Mouse (Mus musculus): ENCODE measurements around the gene Cacna1d. TPM values are rescaled to one million over a fixed set of nuclear protein-coding genes. Genes with fewer than 3 reads are reported as not detected.

The Cacna1d gene
- polyA plus RNA-seq, 1 experiment from 2014 or later: 4.5 TPM

GRCm38 (mm10) chr14:30011886-30012560, 479.2 kb downstream of the Cacna1d start:
- no peaks in the 10 kb centered on the region for H3K9me3 ChIP-seq (replicated peaks)
- ATAC-seq (ENCODE audit: low FRiP score): no peak
- H3K27me3 ChIP-seq: peaks cover 29% of the 10 kb centered on the region
- H3K36me3 ChIP-seq: no peaks in the 10 kb centered on the region
- no peak overlapping the region for H3K9ac ChIP-seq
- H3K4me1 ChIP-seq: peaks cover 9% of the 10 kb centered on the region
- WGBS: 85% methylated on average over 10 of the region's 10 CpGs
- no peak overlapping the region for H3K4me2 ChIP-seq (replicated peaks)
- no peak overlapping the region for H3K4me3 ChIP-seq
- H3K27ac ChIP-seq: no peak overlapping the region

DNA sequence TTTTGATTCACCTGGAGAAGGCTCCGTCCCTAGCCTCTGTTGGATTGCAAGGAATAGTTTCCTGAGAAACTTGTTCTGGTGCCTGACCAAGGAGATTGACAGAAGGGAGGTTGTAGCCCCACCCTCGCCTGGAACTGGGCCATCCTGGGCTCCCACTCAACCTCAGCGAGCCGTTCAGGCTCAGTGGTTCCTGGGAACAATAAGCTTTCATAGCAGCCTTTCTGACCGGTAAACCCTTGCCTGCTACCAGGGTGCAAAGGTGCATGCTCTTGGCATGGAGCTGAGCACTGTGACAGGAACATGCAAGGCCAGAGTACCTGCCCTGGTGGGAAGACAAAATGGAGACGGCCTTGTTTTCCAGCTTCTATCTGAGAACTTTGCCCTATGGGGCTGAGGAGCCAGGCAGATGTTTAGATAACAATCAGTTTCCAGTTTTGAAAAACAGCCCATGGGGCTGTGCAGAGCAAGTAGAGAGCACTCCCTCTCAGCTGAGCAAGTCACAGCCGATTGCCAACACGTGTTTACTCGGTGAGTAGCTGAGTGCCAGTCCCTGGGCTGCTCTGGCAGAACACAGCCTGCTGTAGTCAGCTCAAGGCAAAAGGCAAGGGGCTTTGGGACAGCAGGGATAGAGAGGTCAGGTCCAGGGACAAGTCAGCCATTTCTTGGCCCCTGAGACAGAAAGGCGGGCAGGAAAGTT, 481.2 kb downstream of the Cacna1d start:
- Histone ChIP-seq H3K36me3 (no peaks in the 10 kb centered on the region), H3K9ac (no peak overlapping the region), H3K27ac (no peak overlapping the region), H3K4me3 (no peak overlapping the region), H3K4me2 (replicated peaks) (no peak overlapping the region), H3K27me3 (peaks cover 29% of the 10 kb centered on the region), H3K4me1 (peaks cover 9% of the 10 kb centered on the region), H3K9me3 (replicated peaks) (no peaks in the 10 kb centered on the region)
- no peak for ATAC-seq (ENCODE audit: low FRiP score)
- 77% methylated on average over 10 of the region's 10 CpGs for WGBS

DNA sequence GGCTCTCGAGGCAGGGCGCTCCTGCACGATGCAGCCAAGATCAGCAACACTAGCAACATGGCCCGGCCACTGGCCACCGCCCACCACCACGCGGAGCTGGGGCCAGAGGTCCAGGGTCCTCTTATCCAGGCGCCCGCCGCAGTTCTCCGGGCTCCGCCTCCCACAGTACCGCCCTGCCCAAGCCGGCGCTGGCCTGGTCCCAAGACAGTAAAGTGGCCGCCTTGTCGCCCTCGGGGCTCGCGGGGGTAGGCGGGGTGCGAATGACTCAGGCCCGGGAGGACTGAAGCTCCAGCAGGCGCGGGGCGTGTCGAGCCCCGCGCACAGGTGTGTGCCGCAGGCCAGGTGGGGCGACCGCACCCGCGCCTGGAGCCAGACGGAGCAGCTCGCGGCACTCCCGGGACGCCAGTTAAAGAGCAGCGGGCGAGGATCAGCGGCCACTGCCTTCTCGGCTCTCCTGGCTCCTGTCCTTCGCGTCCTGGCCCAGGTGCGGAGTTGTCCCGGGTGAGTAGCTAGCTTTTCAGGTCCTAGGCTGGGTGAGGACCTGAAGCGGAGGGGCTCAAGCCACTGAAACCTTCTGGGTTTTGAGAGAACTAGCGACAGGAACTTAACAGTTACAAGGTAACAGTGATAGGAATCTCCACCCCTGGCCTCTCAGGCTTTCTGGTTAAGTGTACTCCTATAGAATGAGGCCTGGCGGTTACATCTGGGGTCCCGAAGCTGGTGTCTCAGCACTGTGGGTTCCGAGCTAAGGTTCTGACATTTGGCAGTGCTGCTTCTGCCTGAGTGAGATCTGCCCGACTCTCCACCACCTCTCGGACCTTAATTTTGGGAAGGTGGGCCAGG, 482.3 kb downstream of the Cacna1d start, which contains the start of the genes Il17rb and Chdh:
Gene Il17rb, minus strand, starts transcription at position 164 of the 843 bp plus-strand sequence.
Gene Chdh, plus strand, starts transcription at position 291 of the 843 bp plus-strand sequence.
- Histone ChIP-seq H3K27ac (no peak within 1 kb of the TSS), H3K9ac (peak within 1 kb of the TSS; percentile 49), H3K36me3 (no peaks in the 10 kb centered on the region), H3K9me3 (replicated peaks) (no peaks in the 10 kb centered on the region), H3K27me3 (peaks cover 29% of the 10 kb centered on the region), H3K4me2 (replicated peaks) (peak within 1 kb of the TSS; percentile 89), H3K4me3 (peak within 1 kb of the TSS; percentile 40), H3K4me1 (peaks cover 9% of the 10 kb centered on the region; the same call in 1 of the 2 replicates)
- WGBS: 9% methylated on average over 54 of the region's 54 CpGs
- peak; percentile 46; the same call in 1 of the 2 replicates for ATAC-seq (ENCODE audit: low FRiP score)

DNA sequence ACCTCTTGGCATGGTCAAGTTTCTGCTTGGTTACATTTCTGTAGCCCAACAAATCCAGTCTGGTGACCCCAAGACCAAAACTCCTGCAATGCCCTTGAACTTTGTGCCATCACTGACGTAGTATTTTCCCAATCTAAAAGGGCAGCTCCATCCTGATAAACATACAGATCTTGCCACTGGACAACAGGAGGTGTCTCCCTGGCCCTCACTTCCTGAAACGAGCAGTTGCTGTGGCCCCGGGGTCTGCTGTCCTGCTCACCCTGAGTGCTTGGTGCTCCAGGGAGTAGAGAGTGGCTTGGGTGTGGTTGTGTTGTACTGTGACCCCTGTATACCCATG, 491.8 kb downstream of the Cacna1d start:
- H3K4me3 ChIP-seq: no peak overlapping the region
- H3K4me1 ChIP-seq: no peaks in the 10 kb centered on the region; the same call in 1 of the 2 replicates
- H3K36me3 ChIP-seq: peaks cover 28% of the 10 kb centered on the region
- no peak overlapping the region for H3K4me2 ChIP-seq (replicated peaks)
- ATAC-seq (ENCODE audit: low FRiP score): no peak; the same call in 1 of the 2 replicates
- no peaks in the 10 kb centered on the region for H3K9me3 ChIP-seq (replicated peaks)
- WGBS: 88% methylated on average over 3 of the region's 3 CpGs
- no peak overlapping the region for H3K27ac ChIP-seq
- H3K27me3 ChIP-seq: no peaks in the 10 kb centered on the region
- H3K9ac ChIP-seq: no peak overlapping the region

GRCm38 (mm10) chr14:29998747-29999474, 492.3 kb downstream of the Cacna1d start:
- no peak overlapping the region for H3K27ac ChIP-seq
- no peaks in the 10 kb centered on the region for H3K9me3 ChIP-seq (replicated peaks)
- no peaks in the 10 kb centered on the region for H3K27me3 ChIP-seq
- H3K4me3 ChIP-seq: no peak overlapping the region
- no peak overlapping the region for H3K4me2 ChIP-seq (replicated peaks)
- ATAC-seq (ENCODE audit: low FRiP score): no peak
- no peak overlapping the region for H3K9ac ChIP-seq
- no peaks in the 10 kb centered on the region; the same call in 1 of the 2 replicates for H3K4me1 ChIP-seq
- 71% methylated on average over 13 of the region's 13 CpGs for WGBS
- H3K36me3 ChIP-seq: peaks cover 33% of the 10 kb centered on the region

- Histone ChIP-seq H3K27ac (no peak overlapping the region), H3K9me3 (replicated peaks) (no peaks in the 10 kb centered on the region), H3K9ac (no peak overlapping the region), H3K27me3 (no peaks in the 10 kb centered on the region), H3K4me1 (no peaks in the 10 kb centered on the region; the same call in 1 of the 2 replicates), H3K36me3 (peaks cover 49% of the 10 kb centered on the region), H3K4me2 (replicated peaks) (no peak overlapping the region), H3K4me3 (no peak overlapping the region)
- ATAC-seq (ENCODE audit: low FRiP score): no peak
Observed at GRCm38 (mm10) chr14:29997345-29997744, 493.9 kb downstream of the Cacna1d start.

GRCm38 (mm10) chr14:29996000-29996751, 495.1 kb downstream of the Cacna1d start:
- Histone ChIP-seq H3K9me3 (replicated peaks) (no peaks in the 10 kb centered on the region), H3K27ac (no peak overlapping the region), H3K27me3 (no peaks in the 10 kb centered on the region), H3K4me1 (no peaks in the 10 kb centered on the region; the same call in 1 of the 2 replicates), H3K9ac (no peak overlapping the region), H3K4me2 (replicated peaks) (no peak overlapping the region), H3K4me3 (no peak overlapping the region), H3K36me3 (peaks cover 61% of the 10 kb centered on the region)
- WGBS: 91% methylated on average over 11 of the region's 11 CpGs
- no peak for ATAC-seq (ENCODE audit: low FRiP score)

GRCm38 (mm10) chr14:29994976-29995375, 496.3 kb downstream of the Cacna1d start:
- no peak overlapping the region for H3K4me3 ChIP-seq
- no peaks in the 10 kb centered on the region; the same call in 1 of the 2 replicates for H3K4me1 ChIP-seq
- WGBS: 75% methylated on average over 4 of the region's 4 CpGs
- no peaks in the 10 kb centered on the region for H3K27me3 ChIP-seq
- no peak overlapping the region for H3K9ac ChIP-seq
- H3K4me2 ChIP-seq (replicated peaks): no peak overlapping the region
- peaks cover 73% of the 10 kb centered on the region for H3K36me3 ChIP-seq
- no peak overlapping the region for H3K27ac ChIP-seq
- no peaks in the 10 kb centered on the region for H3K9me3 ChIP-seq (replicated peaks)
- ATAC-seq (ENCODE audit: low FRiP score): no peak

Other genes starting within 250 kb of the Cacna1d start
- gene Dcp1a, start 11.9 kb downstream of the Cacna1d start, polyA plus RNA-seq (2016; fragmentation: Nextera tagmentation; extraction: Ambion mirVana): 29.2 and 30.6 TPM in 2 replicates
- 210 and 216 TPM in 2 replicates for gene Tkt, start 56.9 kb upstream of the Cacna1d start, polyA plus RNA-seq (2016; fragmentation: Nextera tagmentation; extraction: Ambion mirVana)
- 42.3 and 44.2 TPM in 2 replicates for gene Prkcd, start 134.8 kb upstream of the Cacna1d start, polyA plus RNA-seq (2016; fragmentation: Nextera tagmentation; extraction: Ambion mirVana)
- 13.1 and 13.7 TPM in 2 replicates for gene Rft1, start 162.9 kb upstream of the Cacna1d start, polyA plus RNA-seq (2016; fragmentation: Nextera tagmentation; extraction: Ambion mirVana)
- 17.9 and 18.1 TPM in 2 replicates for gene Sfmbt1, start 223.4 kb upstream of the Cacna1d start, polyA plus RNA-seq (2016; fragmentation: Nextera tagmentation; extraction: Ambion mirVana)

All from hindbrain, embryonic 12.5 days (tissue).